Mouse (Mus musculus) cerebellum, adult 2 months (tissue): ENCODE data around the gene Ror1.

Experiments
- CTCF ChIP-seq: fragments of 200-500 bp; IDR thresholded peaks from 2 replicates; pipeline ENCODE4 v1.5.1; 2011; ENCODE audit warnings: low read depth, mild to moderate bottlenecking, control low read depth, low read length, moderate library complexity, borderline replicate concordance; ENCODE audit not compliant: insufficient read depth
- POLR2A ChIP-seq: fragments of 200-500 bp; IDR thresholded peaks from 2 replicates; pipeline ENCODE4 v1.6.1; 2011; ENCODE audit warnings: low read length, control low read depth, borderline replicate concordance; ENCODE audit not compliant: insufficient read depth

DNA sequence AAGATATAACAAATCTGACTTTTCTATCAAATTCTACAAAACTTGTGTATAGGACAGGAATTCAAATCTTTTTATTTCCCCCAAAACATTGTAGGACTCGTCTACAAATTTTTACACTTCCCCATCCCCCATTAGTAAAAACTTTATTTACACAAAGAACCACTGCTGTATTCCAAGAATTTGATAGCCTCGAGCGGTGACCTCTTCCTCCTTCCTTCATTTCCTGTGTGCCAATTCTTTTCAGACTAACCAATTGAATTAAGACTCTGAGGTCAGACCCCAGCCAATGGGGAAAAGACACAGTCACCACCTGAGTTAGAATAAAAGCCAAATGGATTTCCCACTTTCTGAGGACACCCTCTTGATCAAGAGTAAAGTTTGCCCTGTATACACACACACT is 302.5 kb downstream of the Ror1 start:
- TF ChIP-seq CTCF (no peak), POLR2A (no peak)
